Mouse (Mus musculus): ENCODE measurements around the gene Prkag2.

The Prkag2 gene

DNA sequence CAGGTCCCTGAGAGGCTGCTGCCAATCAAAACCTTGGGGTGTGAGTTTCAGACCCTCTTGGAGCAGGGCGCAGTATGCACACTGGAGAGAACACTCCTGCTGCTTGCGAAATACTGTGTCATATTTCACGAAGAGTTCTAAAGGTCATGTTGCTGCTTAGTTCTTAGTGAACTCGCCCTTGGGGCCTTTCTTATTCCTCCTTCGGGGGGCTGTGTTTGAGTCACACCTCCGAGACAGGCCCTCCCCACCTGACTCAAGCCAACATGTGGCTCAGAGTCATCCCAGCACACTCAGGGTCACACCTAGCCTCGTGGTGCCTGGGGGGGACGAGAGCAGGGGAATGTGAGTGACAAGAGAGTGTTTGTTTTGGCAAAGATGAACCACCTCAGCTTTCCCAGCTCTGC, 99.0 kb downstream of the Prkag2 start:
- DNase-seq (ENCODE audit: low read depth in 2 of 2, low spot score in 2 of 2), result no peak

DNA sequence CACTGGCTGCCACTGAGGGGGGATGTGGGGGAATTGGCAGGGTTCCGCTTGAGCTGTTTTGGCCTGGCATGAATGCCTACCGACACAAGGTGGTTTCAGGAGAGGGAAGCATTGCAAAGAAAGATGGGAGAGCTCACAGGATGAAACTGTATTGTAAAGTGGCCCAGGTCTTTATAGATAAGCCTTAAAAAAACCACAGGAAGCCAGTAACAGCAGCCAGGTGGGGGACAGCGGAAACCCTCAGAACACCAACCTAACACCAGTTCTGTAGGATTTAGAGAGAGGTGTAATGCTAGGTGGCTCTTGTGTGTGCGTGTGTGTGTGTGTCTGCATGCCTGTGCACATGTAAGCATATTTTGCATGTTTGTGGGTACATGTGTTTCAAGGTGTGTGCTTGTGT, 101.1 kb downstream of the Prkag2 start:
- no peak for DNase-seq (ENCODE audit: low read depth in 2 of 2, low spot score in 2 of 2)

DNA sequence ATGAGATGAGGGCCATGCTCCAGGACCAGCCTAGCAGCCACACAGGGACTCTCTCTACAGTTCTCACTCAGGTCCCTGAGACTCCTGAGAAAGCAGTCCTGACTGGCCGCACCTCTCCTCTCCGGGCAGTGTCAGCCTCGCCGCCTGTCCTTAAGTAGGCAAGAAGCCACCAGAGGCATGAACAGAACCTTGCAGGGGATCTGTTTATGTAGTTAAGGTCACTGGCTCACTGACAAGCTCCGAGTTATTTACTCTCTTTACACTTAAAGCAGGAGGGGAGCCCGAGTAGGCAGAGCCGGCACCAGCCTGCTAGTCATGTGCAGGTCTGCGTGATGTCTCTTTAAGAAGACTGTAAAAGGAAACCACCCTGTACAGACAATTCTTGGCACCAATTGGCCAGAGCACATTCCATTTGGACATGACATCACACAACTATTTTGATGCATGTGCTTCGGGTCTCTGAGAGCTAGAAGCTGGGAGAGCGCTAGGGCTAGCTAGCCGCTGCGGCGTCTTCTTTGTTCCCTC, 104.8 kb downstream of the Prkag2 start:
- DNase-seq (ENCODE audit: low read depth in 2 of 2, low spot score in 2 of 2), result no peak

DNA sequence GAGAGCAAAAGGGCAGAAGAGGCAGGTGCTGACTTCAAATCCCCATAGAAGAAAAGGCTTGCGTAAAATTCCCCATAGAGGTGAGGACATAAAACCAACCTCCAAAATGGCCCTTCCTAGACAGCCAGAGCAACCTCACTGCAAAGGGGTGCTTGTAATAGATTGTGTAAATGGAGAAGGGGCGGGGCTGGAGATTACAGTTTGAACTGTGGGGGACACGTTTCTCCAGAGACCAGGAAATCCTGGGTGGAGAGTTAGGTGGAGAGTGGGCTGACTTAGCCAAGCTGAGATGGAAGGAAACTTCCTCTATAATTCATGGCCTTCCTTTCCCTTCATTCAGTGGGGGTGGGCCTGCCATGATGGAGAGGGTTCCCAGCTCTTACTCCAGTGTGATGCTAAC, 107.3 kb downstream of the Prkag2 start:
- no peak for DNase-seq (ENCODE audit: low read depth in 2 of 2, low spot score in 2 of 2)

DNA sequence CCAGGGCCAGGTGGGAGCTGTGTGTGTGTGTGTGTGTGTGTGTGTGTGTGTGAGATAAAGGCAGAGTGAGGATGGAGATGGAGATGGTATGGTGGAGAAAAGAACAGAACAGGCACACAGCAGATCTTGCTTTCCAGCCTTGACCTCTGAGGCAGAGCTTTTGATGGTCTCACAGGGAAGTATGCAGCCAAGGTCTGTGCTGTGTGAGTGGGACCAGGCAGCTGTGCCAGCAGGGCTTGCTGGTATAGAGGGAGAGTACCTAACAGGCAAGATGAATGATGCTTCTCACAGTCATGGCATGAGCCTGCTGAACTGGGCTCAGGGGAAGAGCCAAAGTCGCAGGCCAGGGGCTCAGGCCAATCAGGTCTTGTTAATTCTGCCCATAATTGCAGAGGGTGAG, 108.9 kb downstream of the Prkag2 start:
- no peak for DNase-seq (ENCODE audit: low read depth in 2 of 2, low spot score in 2 of 2)

DNA sequence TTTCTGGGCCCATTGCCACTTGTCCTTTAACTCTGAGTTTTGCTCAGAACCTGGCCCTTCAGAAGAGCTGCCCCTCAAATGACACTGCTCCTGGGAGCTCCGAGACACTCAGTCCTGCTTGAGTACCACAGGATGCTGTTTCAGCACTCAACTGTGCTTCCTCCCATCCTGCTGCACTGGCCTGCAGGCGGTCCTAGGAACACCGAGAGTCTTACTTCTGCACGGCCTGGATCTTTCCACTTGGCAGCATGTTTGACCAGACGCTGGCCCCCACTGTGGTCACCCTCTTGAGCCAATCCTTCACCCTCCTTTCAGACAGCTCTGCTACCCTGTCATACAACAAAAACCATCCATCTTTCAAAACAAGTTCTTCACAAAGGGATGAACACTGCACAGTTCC, 110.0 kb downstream of the Prkag2 start:
- DNase-seq (ENCODE audit: low read depth in 2 of 2, low spot score in 2 of 2), result no peak

DNA sequence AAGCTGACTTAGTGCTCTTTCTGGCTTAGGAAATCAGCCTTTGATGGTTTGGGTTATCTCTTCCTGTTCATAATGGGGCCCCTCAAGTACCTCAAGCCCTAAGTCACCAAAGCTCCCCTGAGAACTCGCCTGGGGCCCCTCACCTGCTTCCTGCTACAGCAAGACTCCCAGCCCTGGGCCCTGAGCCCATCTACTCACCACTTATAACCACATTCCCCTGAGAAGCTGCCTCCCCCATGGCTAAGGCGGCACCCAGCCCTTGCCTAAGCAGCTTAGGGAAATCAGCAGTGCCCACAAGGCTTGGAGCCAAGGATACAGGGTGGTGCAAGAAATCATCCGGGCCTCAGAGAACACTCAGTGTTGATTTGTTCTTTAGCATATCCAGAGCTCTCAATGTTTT, 110.8 kb downstream of the Prkag2 start:
- no peak for DNase-seq (ENCODE audit: low read depth in 2 of 2, low spot score in 2 of 2)

DNA sequence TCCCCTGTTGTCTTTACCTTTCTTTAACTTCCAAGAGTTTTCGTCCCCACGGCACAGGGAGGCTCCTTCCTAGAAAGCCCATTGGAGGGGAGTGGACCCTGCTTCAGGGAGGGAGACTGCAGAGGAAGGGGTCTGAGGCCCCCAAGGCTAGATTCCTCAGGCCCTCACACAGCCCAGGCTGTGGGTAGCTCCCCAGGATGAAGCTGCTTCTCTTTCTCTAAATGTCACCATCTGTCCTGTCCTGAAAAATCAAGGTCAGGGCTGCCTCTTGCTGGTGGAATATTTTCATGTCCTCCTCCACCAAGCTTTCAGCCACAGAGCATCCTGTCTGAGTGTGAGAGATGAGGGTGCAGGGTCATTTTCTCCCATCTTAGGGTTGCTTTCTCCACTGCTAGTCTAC, 113.5 kb downstream of the Prkag2 start:
- DNase-seq (ENCODE audit: low read depth in 2 of 2, low spot score in 2 of 2), result no peak

DNA sequence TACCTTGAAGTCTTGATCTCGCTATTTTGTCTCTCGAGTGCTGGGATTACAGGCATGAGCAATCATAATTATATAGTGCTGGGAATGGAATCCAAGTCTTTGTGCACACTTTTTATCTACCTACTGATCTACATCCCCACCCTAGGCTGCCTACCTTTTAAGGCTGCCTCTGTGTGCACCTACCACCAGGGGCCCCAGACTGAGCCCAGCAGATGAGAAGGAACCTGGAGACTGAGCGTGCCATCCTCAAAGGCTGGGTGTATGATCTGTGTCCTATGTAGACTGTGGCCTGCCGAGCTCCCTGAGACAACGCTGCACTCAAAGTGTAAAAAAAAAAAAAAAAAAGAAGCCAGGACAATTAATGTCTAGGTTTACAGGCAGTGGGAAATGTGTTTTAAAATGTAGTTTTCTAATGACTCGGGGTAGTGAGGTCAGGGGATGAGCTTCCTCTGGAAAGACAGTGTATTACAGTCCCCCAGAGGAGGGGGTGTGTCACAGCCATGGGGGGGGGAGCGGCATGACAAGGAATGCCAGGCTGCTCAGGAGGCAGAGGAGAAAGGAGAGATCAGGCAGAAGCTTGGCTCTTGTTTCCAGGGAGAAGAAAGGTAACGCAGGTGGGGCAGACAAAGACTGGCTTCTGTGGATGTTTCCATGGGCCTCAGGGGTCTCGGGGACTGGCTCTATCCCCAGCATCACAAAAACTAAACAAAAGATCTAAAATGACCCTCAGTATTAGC, 114.1 kb downstream of the Prkag2 start:
- DNase-seq (ENCODE audit: low read depth in 2 of 2, low spot score in 2 of 2), result no peak

DNA sequence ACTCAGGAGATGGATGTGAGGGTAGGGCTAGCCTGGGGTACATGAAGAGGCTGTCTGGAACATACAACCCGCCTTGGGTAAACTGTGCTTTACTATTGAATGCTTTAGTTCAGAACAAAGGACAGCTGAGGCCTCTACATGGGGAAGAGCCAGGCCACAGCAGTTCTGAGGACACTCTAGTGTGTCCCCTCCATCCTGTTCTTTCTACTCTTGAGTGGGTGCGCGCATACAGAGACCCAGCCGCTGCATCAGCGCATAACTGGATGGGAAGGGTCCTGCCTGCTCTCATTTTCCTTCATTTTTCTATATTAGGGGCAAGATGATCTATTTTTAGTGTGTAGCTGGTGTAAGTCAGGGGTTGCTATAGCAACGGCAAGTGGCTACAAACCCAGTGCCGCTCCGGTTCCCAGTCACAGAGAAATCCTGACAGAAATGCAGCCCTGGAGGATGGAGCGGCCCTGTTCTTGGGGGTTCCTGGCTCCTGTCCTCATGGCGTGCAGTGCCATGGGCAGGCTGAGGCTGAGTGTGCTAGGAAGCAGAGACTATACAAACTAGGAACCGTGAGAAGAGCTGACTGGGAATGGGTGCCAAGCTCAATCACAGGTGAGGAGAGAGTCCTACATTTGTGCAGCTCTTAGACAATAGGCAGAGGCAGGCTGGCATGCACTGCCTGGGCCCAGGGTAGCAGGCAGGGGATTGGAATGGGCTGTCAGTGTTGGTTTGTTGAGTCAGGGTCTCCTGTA, 114.8 kb downstream of the Prkag2 start:
- no peak for DNase-seq (ENCODE audit: low read depth in 2 of 2, low spot score in 2 of 2)

DNA sequence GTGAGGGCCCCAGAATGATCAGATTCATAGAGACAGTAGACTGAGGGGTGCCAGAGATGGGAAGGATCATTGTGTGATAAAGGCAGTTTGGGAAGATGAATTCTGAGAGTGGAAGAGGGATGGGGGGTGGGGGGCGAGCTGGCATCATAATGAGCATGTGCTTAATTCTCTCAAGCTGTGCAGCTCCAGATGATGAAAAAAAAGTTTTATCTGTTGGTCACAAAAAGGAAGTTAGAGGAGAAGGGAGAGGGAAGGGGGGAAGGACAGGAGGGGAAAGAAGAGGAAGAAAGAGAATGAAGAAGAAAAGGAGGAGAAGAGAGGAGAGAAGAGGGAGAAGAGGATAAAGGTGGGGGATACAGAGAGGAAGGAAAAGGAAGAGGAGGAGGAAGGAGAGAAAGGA, 116.3 kb downstream of the Prkag2 start:
- no peak for DNase-seq (ENCODE audit: low read depth in 2 of 2, low spot score in 2 of 2)

DNA sequence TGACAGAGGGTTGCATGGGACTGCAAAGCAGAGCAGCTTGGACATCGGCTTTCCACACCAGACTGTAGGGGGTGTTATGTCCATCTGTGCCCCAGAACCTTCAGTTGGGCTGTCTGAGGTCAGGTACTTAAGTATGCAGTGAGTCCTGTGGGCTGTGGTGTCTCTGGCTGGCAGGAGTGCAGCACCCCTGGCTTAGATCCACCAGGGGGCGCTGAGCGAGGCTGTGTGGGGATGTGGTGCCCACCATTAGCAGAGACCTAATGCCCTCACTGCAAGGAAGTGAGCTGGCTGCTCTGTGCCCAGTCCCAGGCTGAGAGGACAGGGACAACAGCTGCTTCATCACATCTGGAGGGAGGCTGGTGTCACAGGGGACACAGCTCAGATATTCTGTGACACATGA, 116.9 kb downstream of the Prkag2 start:
- DNase-seq (ENCODE audit: low read depth in 2 of 2, low spot score in 2 of 2), result peak; percentile 37 to 45

DNA sequence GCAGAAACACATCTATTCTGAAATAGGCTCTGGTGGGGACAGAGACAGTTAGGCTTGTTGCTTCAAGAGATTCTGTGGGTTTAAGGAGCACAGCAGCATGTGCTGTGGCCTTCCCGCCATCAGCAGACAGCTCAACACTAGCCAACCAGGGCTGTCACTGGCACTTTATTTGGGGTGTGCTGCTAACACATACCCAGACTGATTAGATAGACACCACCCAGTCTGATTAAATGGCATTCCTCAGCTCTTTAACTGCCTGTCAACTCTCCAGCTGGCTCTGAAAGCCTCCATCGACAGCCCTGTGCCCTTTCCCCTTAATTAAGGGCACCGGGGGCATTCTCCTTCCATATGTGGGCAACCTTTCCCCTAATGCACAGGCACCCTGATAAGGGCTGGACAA, 118.2 kb downstream of the Prkag2 start:
- DNase-seq (ENCODE audit: low read depth in 2 of 2, low spot score in 2 of 2), result no peak

DNA sequence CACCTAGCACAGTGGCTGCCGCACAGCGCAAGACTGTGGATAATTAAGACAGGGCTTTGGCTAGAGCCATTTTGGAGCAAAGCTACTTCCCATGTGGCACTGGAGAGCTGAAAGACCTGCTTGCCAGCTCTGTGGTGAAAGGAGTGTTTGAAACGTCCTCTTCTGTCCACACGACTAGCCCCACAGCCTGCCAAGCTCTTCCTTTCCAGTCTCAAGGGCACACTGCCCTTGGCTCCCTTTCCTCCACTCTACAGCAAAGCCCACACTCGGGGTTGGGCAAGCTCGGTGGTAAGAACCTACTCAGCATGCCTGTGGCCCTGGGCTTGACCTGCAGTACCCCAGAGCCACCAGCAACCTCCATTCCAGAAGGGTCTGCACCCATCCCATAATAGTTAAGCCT, 118.7 kb downstream of the Prkag2 start:
- no peak for DNase-seq (ENCODE audit: low read depth in 2 of 2, low spot score in 2 of 2)

DNA sequence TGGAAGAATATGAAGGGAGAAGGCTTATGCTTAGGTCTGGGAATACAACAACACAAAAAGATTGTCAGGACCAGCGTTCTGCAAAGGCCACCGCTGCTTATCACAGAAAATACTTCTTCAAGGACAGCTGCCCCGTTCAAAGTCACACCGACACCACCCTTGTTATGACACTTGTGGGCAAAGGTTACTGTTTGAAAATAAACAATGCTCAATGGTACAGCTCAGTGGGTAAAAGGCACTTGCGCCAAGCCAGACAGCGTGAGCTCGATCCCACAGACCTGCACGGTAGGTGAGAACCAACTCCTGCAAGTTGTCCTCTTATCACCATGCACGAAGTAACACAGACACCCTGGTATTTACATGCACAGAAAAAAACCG, 120.5 kb downstream of the Prkag2 start:
- no peak for DNase-seq (ENCODE audit: low read depth in 2 of 2, low spot score in 2 of 2)

DNA sequence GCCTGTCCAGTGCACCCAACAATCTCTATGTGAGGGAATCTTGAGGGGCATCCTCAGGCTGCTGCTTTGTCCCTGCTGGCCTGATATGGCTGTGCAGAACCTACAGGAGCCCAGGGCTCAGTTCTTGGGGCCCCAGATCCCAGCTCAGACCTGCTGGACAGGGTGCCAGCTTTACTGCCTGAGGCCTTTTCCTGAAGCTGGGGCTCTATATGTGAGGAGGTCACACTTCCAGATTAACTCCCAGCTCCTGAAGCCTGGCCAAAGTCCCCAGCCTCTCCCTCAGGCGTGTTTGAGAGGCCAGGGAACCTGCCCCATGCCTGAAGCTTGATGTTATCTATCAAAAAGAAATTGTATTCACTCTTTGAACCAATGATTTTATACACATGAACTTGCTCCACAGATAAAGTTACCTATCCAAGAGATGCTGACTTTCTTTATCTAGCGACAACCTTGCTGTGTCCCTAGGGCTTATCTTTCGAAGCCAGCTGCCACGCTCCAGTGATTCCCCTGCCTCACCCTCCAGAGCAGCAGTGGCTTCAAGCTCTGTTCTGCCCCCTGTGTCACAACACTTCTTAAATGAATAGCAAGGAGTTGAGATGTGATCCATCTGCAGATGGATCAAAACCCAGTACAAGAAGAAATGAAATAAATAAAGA, 121.0 kb downstream of the Prkag2 start:
- no peak for DNase-seq (ENCODE audit: low read depth in 2 of 2, low spot score in 2 of 2)

DNA sequence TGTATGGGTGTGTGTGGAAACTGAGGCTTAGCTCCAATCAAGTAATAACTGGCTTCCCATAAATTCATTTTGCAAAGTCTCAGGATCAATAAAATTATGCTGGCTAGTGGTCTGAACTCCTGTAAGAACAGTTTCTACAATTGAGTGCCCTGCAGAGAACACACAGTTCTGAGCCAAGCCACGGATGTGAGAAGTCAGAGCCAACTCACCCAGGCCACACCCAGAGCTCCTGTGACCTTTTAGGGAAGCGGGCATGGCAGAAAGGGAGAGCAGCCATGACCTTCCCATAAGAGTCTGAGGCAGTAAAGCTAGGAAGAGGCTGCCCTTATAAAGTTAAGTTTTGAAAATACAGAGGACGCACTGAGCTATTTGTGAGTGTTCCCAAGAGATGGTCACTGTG, 123.5 kb downstream of the Prkag2 start:
- DNase-seq (ENCODE audit: low read depth in 2 of 2, low spot score in 2 of 2), result no peak

DNA sequence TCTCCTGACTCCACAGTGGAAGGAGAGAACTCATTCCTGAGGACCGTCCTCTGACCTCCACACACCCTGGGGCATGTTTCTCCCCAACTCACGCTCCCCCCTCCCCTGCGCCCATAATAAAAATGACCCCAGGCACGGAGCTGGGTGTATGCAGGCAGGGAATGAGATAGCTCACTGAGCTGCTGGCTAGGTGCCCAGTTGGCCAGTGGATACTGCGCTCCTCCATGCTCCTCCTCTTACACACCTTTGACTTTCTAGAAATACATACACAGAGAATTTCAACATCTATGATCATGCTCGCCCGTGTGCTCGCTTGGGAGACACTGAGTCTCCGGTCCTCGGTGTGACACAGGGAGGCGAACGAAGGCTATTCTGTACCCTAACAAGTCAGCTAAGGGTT, 124.2 kb downstream of the Prkag2 start:
- DNase-seq (ENCODE audit: low read depth in 2 of 2, low spot score in 2 of 2), result no peak

DNA sequence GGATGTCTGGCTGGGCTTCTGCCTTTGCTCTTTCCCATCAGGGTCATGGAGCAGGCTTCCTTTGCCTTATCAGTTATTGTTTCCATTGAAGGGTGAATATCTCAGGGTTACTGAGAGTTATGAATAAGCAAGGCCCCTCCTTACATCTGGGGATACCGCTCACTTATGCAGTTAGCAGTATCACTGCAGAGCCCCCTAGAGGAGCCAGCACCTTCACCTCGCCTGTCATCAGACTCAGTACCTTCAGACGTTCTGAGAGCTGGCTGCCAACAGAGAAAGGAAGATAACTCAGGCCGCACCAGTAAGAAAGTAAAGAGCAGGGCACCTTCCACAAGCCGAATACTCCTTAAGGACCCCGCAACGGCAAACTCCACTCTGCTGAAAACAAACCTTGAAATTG, 125.3 kb downstream of the Prkag2 start:
- DNase-seq (ENCODE audit: low read depth in 2 of 2, low spot score in 2 of 2), result no peak

DNA sequence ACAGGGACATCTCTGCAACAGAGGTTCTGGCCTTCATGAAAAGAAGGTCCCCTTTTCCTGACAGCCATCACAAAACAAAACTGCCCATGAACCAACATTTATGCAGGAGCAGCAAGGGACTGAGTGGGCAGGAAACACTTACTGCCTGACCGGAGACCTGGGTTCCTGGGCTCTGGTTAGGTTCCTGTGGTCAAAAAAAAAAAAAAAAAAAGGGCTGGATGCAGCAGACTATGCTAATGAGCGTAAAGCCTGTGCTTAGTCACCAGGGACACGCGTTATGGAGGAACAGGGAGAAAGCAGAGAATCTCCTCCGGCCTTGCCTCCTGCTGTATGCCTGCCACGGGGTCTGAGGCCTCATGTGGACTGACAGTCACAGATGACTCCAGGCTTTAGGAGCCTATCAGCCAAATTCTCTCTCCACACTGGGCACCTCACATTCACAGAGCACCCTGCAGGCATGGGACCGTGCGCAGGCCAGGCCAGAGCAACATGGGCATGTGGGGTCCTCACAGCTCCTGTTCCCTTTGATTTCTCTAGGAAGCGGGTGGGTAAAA, 126.7 kb downstream of the Prkag2 start:
- no peak for DNase-seq (ENCODE audit: low read depth in 2 of 2, low spot score in 2 of 2)

DNA sequence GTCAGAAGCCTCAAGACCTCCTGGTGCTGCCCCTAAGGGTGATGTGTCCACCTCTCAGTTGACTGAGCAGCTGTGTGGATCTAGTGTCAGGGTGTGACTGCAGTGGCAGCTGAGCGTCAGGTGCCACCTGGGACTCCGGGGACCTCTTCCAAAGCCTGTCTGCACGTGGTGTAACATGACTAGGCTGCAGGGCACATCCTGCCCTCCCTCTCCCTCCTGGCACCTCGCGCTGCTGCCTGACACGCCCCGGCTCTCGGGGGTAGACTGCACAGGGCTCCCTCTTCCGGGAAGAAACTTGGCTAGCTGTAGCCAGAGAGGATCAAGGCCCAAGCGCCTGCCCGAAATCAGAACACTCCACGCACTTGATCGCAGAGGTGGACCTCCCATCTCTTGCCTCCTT, 127.2 kb downstream of the Prkag2 start:
- peak; percentile 8 to 20 for DNase-seq (ENCODE audit: low read depth in 2 of 2, low spot score in 2 of 2)

Measured in CD8-positive naive resting alpha-beta T cell, adult 2 months (primary cell).